Mouse (Mus musculus) CH12.LX (cell line): Measurements from ENCODE around the gene Snrpd3.

Experiments
- CTCF ChIP-seq, 2 experiments: IDR thresholded peaks in 1 of 2; conservative IDR thresholded peaks in 1 of 2; 2 replicates each; pipeline ENCODE4 v1.5.1; 2011 to 2012; ENCODE audit warnings: low read depth in 2 of 2, low read length in 2 of 2, improper control_type of control experiment in 1 of 2, inconsistent platforms in 1 of 2, mild to moderate bottlenecking in 1 of 2, moderate library complexity in 1 of 2
- E2F4 ChIP-seq: IDR thresholded peaks from 2 replicates; pipeline ENCODE4 v1.6.1; 2011; ENCODE audit warnings: low read depth, low read length, improper control_type of control experiment; ENCODE audit not compliant: insufficient replicate concordance
- HCFC1 ChIP-seq: IDR thresholded peaks from 2 replicates; pipeline ENCODE4 v1.6.1; 2012; ENCODE audit warnings: low read depth, mild to moderate bottlenecking, inconsistent platforms, low read length, improper control_type of control experiment
- JUND ChIP-seq: conservative IDR thresholded peaks from 2 replicates; pipeline ENCODE4 v1.6.1; 2011; ENCODE audit warnings: low read depth, low read length, improper control_type of control experiment
- POLR2A ChIP-seq: IDR thresholded peaks from 2 replicates; pipeline ENCODE4 v1.6.1; 2011; ENCODE audit warnings: low read depth, mild to moderate bottlenecking, improper control_type of control experiment, low read length
- ZC3H11A ChIP-seq: IDR thresholded peaks from 2 replicates; pipeline ENCODE4 v1.6.1; 2012; ENCODE audit warnings: low read depth, mild to moderate bottlenecking, inconsistent platforms, low read length, improper control_type of control experiment

DNA sequence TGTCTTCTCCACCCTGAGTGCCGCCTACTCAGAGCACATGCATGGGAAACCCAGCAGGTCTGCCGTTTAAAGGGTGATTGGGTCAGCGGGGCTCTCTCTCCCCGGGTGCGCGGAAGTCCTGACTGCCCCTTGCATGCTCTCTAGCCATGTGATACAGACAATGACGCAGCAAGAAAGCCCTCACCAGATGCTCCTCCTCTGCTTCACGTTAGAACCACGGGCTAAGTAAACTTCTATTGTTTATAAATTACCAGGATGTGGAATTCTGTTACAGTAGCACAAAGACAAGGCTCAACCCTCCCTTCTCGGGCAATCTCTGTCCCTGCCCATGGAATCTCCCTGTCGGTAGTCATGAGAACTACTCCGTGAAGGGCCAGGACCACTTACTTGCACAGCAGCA is 33.8 kb downstream of the Snrpd3 start:
- TF ChIP-seq JUND: no peak
- no peak for TF ChIP-seq HCFC1
- TF ChIP-seq CTCF (conservative IDR thresholded peaks at IDR 0.05 in 1 of 2, IDR thresholded peaks at IDR 0.05 in 1 of 2; ENCODE audit: low read depth in 2 of 2, low read length in 2 of 2): no peak
- no peak for TF ChIP-seq ZC3H11A
- TF ChIP-seq POLR2A: no peak
- no peak for TF ChIP-seq E2F4
